Mouse (Mus musculus) liver, embryonic 14.5 days (tissue): ENCODE data around the gene Actn1. TPM values are rescaled to one million over a fixed set of nuclear protein-coding genes. Genes with fewer than 3 reads are reported as not detected.

ENCODE experiments used
- ATAC-seq: fragments of 200-750 bp; cut with Nextera tagmentation; 2 replicates; pipeline ENCODE4 v1.8.0; 2017; ENCODE audit warnings: moderate number of reproducible peaks, mild to moderate bottlenecking, moderate library complexity; ENCODE audit not compliant: insufficient read depth
- DNase-seq, 3 experiments: peaks; one replicate each; pipeline ENCODE4 v3.0.0-alpha.2; 2012 to 2013; ENCODE audit warnings: low read depth in 3 of 3, low spot score in 3 of 3
- H3K27ac ChIP-seq: fragments of 300-500 bp; sonication (generic); 2 replicates; pipeline ENCODE4 v1.5.1; 2014; ENCODE audit warnings: moderate library complexity, mild to moderate bottlenecking, control low read depth, inconsistent platforms
- H3K27me3 ChIP-seq: fragments of 300-500 bp; sonication (generic); 2 replicates; pipeline ENCODE4 v1.6.1; 2014; ENCODE audit warnings: mild to moderate bottlenecking, low read length, moderate library complexity; ENCODE audit not compliant: control insufficient read depth, insufficient read depth
- H3K36me3 ChIP-seq: fragments of 300-500 bp; sonication (generic); replicated peaks from 2 replicates; pipeline ENCODE4 v1.6.1; 2014; ENCODE audit warnings: low read depth; ENCODE audit not compliant: control insufficient read depth, insufficient read depth
- H3K4me1 ChIP-seq, 2 experiments: fragments of 200-500 bp in 1 of 2; fragments of 300-500 bp in 1 of 2; sonication (generic) in 1 of 2; replicated peaks; 2 replicates each; pipeline ENCODE4 v1.6.1; 2012 to 2014; ENCODE audit warnings: antibody characterized with exemption in 1 of 2, inconsistent platforms in 1 of 2, low read length in 1 of 2; ENCODE audit not compliant: control insufficient read depth in 2 of 2, insufficient read depth in 2 of 2
- H3K4me2 ChIP-seq: fragments of 300-500 bp; sonication (generic); 2 replicates; pipeline ENCODE4 v1.6.1; 2014; ENCODE audit warnings: low read depth, mild to moderate bottlenecking, control low read depth, moderate library complexity
- H3K4me3 ChIP-seq, 2 experiments: fragments of 200-500 bp in 1 of 2; fragments of 300-500 bp in 1 of 2; sonication (generic) in 1 of 2; 2 replicates each; pipeline ENCODE4 v1.5.1; 2012 to 2014; ENCODE audit warnings: low read depth in 2 of 2, low read length in 2 of 2, mild to moderate bottlenecking in 2 of 2, control low read depth in 1 of 2, inconsistent platforms in 1 of 2, moderate library complexity in 1 of 2; ENCODE audit not compliant: insufficient read depth in 1 of 2
- H3K9ac ChIP-seq: fragments of 300-500 bp; sonication (generic); replicated peaks from 2 replicates; pipeline ENCODE4 v1.6.1; 2014; ENCODE audit warnings: mild to moderate bottlenecking, control low read depth, moderate library complexity
- H3K9me3 ChIP-seq: fragments of 300-500 bp; sonication (generic); 2 replicates; pipeline ENCODE4 v1.6.1; 2016; ENCODE audit warnings: low read length, mixed read lengths; ENCODE audit not compliant: control insufficient read depth
- CTCF ChIP-seq: IDR thresholded peaks from 2 replicates; pipeline ENCODE4 v1.5.1; 2016; ENCODE audit warnings: antibody characterized with exemption, low read depth, control low read depth
- EP300 ChIP-seq: IDR thresholded peaks from 2 replicates; pipeline ENCODE4 v1.6.1; 2016; ENCODE audit warnings: antibody characterized with exemption, low read depth
- WGBS: fragments of 180-500 bp; shearing (Covaris S2); extraction: QIAGEN DNeasy Blood & Tissue Kit; methylation state at CpG from one replicate; pipeline ENCODE4 v1.1.7; 2014; ENCODE audit not compliant: insufficient replicate concordance; 5-methylcytosine and 5-hydroxymethylcytosine counted together
- polyA plus RNA-seq, 2 experiments: library from polyadenylated mRNA; depleted of rRNA in 1 of 2; stranded (reverse) in 1 of 2; unstranded in 1 of 2; fragments of >200 nt; fragmentation: Nextera tagmentation in 1 of 2; extraction: Ambion mirVana in 1 of 2; gene quantifications; 2 replicates each; pipeline versions ENCODE4 v1.2.1 to v1.2.3; 2012 to 2014

Actn1 gene
- polyA plus RNA-seq, 2 experiments = 5.6 to 14.0 TPM

DNA sequence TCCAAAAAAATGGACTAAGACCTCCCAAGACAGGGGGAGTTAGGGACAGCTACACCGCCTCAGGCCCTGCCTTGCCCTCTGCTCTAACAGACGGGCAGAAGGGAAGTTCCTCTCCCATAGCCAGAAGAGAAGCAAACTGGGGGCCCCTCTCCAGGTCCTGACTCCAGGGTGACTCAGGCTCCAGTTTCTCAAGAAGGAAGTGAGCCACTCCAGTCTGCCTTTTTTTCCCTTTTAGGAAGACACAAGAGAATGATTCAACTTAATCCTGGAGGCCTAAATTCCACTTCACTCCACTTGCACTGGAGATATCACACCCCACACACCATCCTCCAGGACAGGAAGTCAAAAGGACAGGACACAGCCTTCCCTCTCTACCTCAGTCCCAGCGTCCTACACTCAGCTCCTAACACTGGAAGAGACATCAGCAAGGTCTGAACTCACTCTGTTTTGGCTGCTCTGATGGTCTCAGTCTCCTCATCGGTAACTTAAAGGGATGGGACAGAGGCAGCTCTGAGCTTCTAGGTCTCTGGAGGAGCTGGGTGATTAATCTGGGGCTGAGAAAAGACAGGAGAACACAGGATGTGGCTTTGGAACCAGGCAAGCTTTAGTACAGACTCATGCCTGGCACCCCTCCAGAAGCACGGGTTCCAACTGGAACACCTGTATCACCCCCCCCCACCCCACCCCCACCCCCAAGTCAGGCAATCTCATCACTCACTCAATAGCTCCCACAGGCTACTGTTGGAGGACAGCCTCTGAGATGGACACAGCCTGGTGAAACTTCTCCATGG lies 31.0 kb downstream of the Actn1 start:
- DNase-seq = no peak
- no peak overlapping the region for H3K4me3 ChIP-seq
- H3K4me2 ChIP-seq = peak overlapping the region; percentile 13; the same call in 1 of the 2 replicates
- H3K9me3 ChIP-seq = no peaks in the 10 kb centered on the region
- peak overlapping the region; percentile 10 for H3K27ac ChIP-seq
- no peaks in the 10 kb centered on the region for H3K36me3 ChIP-seq
- H3K4me1 ChIP-seq = peaks cover 3 to 32% of the 10 kb centered on the region in 2 experiments; a peak in 3 of 4 replicates
- H3K27me3 ChIP-seq = no peaks in the 10 kb centered on the region
- no peak overlapping the region for H3K9ac ChIP-seq
- WGBS = 19% methylated on average over 5 of the region's 5 CpGs
- no peak for ATAC-seq
- TF ChIP-seq CTCF (no peak), EP300 (no peak)

DNA sequence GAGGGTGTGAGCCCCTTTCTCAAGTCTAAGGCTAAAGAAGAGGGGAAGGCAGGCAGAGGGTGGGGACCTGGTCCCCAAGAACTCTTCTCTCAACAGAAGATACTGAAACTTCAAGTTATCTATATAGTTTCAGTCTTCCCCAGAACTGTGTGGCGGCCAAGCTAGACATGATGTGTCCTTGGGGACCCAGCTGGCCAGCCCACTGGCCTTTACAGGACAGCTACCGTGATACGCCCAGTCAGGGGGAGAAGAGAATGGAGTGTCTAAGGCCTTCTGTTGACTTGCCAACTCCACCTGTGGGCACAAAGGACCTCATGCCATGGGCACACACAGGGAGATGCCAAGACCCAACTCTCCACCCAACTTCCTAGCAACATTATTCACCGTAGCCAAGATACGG lies 31.8 kb downstream of the Actn1 start:
- H3K27ac ChIP-seq = no peak overlapping the region
- H3K9me3 ChIP-seq = no peaks in the 10 kb centered on the region
- H3K4me1 ChIP-seq = peaks cover 3 to 39% of the 10 kb centered on the region in 2 experiments; a peak in 3 of 4 replicates
- no peak for TF ChIP-seq EP300
- TF ChIP-seq CTCF = no peak
- H3K36me3 ChIP-seq = no peaks in the 10 kb centered on the region
- ATAC-seq = no peak
- no peaks in the 10 kb centered on the region for H3K27me3 ChIP-seq
- no peak overlapping the region for H3K4me3 ChIP-seq
- no peak overlapping the region for H3K4me2 ChIP-seq
- no peak for DNase-seq
- no peak overlapping the region for H3K9ac ChIP-seq
- 72% methylated on average over 5 of the region's 5 CpGs for WGBS

DNA sequence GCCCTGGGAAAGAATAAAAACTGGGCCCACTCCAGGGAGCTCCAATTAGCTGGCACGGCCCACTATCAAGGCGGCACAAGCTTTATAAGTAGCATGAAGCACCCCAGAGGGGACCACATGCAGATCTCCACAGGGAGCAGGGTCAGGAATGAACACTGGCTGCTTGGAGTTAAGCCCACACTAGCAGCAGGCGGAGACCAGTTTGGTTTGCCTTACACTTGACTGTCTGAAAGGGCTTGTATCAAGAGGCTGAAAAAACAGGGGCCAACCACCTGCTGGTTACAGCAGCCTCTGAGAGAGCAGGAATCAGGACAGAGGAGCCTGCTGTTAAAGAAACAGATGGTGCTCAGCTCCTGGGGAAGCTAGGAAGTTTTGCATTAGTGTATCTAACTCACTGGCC lies 32.3 kb downstream of the Actn1 start:
- peaks cover 3 to 39% of the 10 kb centered on the region in 2 experiments; a peak in 3 of 4 replicates for H3K4me1 ChIP-seq
- H3K4me2 ChIP-seq = no peak overlapping the region
- no peak overlapping the region for H3K9ac ChIP-seq
- ATAC-seq = no peak
- H3K36me3 ChIP-seq = no peaks in the 10 kb centered on the region
- TF ChIP-seq CTCF (no peak), EP300 (no peak)
- H3K27me3 ChIP-seq = no peaks in the 10 kb centered on the region
- no peak overlapping the region for H3K4me3 ChIP-seq
- DNase-seq = no peak
- H3K27ac ChIP-seq = no peak overlapping the region
- WGBS = 59% methylated on average over 3 of the region's 3 CpGs
- H3K9me3 ChIP-seq = no peaks in the 10 kb centered on the region

DNA sequence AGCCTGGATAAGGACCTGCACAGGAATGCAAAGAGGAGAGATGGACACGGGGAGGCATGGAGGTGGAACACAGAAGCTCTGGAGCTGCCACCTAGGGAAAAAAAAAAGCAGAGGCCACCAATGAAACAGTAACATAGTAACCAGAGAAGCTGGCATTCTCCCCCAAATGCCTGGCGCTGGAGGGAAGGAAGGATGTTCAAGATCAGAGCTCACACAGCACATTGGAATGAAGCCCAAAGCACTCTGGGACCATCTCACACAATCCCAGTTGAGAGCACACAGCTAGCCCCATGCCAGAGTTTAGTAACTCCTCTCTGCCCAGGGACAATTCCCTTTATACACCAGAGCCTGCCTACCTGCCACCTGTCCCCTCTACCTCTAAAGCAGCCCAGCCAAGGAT lies 34.1 kb downstream of the Actn1 start:
- DNase-seq (no peak), ATAC-seq (no peak)
- Histone ChIP-seq H3K27me3 (no peaks in the 10 kb centered on the region), H3K4me2 (no peak overlapping the region), H3K36me3 (no peaks in the 10 kb centered on the region), H3K4me1 (peaks cover 3 to 28% of the 10 kb centered on the region in 2 experiments; a peak in 3 of 4 replicates), H3K9ac (no peak overlapping the region), H3K9me3 (no peaks in the 10 kb centered on the region), H3K4me3 (no peak overlapping the region), H3K27ac (no peak overlapping the region)
- 72% methylated on average over 2 of the region's 2 CpGs for WGBS
- TF ChIP-seq CTCF = no peak
- TF ChIP-seq EP300 = no peak

DNA sequence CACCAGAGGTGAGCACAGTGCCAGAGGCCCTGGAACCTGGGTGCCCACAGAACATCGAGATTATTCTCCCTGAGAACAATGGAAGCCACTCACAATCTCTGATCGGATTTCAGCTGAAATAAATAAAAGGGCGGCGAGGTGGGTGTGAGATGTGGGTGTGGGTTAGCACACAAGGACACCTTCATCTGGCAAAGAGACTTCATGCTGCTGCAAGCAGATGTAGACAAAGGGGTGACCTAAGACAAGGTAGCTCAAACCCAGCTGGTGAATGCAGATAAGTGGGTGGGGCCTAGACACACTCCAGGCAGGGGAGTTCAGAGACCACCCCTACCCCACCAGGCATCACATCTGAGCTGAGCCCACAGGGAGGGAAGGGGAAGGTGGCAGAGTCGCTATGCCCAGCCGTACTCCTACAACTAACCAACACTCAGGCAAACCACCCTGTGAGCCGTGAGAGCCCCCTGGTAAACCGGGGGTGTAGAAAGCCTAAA lies 35.9 kb downstream of the Actn1 start:
- Histone ChIP-seq H3K36me3 (no peaks in the 10 kb centered on the region), H3K4me2 (no peak overlapping the region), H3K9me3 (no peaks in the 10 kb centered on the region), H3K27ac (no peak overlapping the region), H3K9ac (no peak overlapping the region), H3K4me3 (no peak overlapping the region), H3K27me3 (no peaks in the 10 kb centered on the region), H3K4me1 (peaks cover 0 to 21% of the 10 kb centered on the region in 2 experiments; a peak in 2 of 4 replicates)
- DNase-seq = no peak
- 56% methylated on average over 8 of the region's 8 CpGs for WGBS
- no peak for TF ChIP-seq EP300
- TF ChIP-seq CTCF = no peak
- no peak for ATAC-seq
